Mouse (Mus musculus): ENCODE data around the gene Mark3. TPM values are rescaled to one million over a fixed set of nuclear protein-coding genes. Genes with fewer than 3 reads are reported as not detected.

Gene Mark3
- total RNA-seq, 2 experiments from 2014 or later: 139 to 153 TPM

DNA sequence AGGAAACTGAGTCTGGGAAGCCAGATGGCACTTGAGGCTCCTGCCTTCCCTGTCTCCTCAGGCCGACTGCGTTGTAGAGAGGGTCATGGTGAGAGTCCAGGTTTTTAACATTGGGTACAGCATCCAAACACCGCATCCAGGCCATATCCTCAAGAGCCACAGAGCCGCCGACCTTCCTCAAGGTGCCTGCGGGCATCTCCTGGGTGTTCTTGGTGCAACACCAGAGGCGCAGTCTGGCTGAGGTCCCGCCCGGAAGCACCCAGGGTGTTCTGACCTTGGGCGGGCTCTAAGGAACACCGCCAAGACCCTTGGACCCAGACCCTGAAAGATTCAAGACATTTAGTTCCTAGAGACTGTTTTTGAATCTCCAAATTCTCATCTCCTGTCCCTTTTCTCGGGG is 98.3 kb downstream of the Mark3 start:
- DNase-seq (ENCODE audit: low spot score in 2 of 2): no peak

DNA sequence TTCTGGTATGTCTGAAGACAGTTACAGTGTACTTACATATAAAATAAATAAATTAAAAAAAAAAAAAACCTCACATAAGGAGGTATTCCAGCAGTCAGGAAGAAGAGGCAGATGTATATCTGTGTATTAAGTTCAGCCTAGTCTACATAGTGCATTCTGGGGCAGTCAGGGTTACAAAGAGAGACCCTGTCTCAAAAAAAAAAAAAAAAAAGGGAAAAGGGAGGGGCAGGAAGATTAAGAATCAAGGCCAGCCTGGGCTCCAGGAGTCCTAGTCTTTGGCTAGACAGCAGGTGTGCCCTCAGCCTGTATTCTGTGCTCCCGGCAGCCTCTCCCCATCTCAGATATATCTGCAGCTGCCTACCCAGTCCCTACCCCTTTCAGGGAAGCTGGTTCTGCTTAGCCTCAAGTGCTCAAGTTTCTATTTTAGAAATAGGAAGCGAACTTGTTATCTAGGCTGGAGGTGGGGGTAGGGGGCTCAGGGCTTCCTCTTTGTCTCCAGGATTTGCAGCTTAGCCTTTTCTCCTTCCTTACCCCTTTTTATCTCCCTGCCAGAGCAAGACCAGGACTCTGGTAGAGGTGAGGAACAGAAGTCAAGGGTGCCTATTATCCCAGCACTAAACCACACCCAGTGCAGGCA is 100.6 kb downstream of the Mark3 start:
- no peak for DNase-seq (ENCODE audit: low spot score in 2 of 2)

DNA sequence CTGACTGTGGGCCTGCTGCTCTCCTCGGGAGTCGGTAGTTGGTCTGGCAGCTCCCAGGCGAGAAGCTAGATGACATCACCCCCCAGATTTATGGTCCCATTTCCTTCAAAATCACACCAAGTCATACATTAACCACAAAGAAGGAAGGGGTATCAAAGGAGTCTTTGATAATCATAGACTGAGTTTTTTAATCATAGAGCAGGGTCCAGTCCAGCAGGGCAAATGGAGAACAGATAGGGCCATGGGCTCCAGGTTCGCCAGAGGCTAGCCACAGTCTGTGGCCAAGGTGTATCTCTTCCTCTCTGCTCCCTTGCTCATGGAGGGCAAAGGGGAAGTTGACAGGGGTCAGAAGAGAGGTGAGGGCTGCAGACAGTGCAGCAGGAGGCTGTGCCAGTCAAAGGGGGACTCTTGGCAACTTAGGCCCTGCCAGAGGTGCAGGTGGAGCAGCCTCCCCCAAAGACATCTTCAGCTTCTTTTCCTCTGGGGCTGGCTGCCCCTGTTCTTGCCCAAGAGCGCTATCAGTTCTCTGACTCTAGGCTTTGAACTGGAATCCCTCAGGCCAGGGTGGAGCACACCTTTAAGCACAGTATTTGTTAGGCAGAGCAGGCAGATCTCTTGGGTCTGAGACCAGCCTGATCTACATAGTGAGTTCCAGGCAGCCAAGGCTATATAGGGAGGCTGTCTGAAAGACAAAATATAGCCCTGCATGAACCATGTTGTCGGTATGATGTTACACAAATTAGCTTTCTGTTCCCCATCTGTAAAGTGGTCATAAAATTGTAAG is 101.7 kb downstream of the Mark3 start:
- DNase-seq (ENCODE audit: low spot score in 2 of 2): no peak

DNA sequence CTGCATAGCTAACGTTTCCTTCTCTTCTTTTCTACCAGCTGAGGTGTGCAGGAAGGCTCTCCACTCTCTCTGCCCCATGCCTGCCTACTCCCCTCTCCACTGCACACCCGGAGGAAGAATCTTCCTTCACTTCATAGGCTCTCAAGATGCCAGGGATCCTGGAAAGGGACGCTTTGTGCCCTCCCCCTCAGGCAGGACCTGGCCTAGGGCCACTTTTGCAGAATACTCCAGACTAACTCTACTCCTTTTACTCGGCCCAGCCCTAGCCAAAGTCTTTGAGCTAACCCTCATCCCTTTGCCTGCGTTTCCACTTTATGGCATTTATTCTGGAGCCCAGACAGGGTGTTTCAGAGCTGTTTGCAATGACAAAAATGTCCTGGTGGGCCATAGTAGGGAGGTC is 103.1 kb downstream of the Mark3 start:
- peak in 1 of 2 experiments; percentile 59 for DNase-seq (ENCODE audit: low spot score in 2 of 2)

DNA sequence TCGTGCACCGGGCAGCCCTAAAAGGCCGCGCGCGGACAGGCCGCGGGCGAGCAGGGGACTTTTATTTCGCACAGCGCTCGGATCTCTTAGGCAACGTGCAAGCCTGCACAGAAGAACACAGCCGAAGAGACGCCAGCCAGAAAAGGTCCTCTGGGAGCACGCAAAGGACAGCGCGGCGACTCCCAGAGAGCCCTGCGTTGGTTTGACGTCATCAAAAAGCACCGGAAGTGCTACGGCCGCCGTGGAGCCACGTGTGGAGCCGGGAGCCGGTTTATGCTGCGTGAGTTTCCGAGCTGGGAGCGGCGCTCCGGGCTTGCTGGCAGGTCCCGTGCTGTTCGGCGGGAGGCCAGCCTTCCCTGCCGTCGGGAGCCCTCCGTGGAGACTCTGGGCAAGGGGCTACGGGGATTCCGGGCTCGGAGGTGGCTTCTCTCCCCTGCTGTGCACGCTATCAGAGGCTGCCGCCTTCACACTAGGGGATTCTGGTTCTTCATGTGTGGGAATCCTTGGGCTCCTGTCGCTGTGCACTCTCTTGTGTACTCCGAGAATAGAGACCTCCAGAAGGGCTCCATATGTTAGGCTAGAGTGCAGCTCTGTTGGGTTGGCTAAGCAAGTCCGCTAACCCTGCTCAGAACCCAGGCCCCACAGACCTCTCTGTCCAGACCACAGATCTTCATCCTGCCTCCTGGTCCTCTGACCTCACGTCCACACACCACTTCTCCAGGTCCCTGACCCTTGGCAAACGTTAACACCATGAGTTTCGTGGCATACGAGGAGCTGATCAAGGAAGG is 103.8 kb downstream of the Mark3 start, which contains the start of gene Trmt61a:
Gene Trmt61a, plus strand, starts transcription at position 224 of the 788 bp plus-strand sequence.
- peak; percentile 89 to 90 for DNase-seq (ENCODE audit: low spot score in 2 of 2)

DNA sequence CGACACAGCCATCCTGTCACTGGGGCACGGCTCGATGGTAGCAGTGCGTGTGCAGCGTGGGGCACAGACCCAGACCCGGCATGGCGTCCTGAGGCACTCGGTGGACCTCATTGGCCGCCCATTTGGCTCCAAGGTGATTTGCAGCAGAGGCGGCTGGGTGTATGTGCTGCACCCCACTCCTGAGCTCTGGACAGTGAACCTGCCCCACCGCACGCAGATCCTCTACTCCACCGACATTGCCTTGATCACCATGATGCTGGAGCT is 104.3 kb downstream of the Mark3 start:
- no peak for DNase-seq (ENCODE audit: low spot score in 2 of 2)

DNA sequence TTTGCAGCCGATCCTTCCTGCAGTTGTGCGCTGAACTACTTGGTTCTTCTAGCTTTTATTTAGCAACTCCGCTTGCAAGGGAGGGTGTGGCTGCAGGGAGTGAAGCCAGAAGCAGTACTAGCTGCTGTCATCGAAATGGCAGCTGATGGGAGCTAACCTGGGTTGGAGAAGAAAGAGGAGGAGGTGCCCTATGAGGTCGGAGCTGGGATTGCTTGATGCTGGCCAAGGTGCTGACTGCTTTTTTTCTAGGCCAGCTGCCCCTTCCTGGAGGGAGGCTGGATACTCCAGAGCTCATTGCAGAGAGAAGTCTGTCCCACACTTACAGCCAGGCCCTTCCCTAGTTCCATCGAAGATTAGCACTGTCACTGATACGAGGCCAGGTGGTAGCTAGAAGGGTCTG is 104.7 kb downstream of the Mark3 start:
- DNase-seq (ENCODE audit: low spot score in 2 of 2): no peak

DNA sequence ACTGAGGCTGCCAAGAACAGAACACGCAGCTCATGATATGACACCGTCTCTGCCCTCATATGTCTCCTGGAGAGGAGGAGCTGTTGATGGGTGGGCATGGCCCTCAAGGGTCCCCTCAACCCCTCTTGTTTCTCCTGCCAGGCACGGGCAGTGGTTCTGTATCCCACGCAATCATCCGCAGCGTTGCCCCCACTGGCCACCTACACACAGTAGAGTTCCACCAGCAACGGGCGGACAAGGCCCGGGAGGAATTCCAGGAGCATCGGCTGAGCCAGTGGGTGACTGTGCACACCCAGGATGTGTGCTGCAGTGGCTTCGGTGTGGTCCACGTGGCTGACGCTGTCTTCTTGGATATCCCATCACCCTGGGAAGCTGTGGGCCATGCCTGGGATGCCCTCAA is 106.3 kb downstream of the Mark3 start:
- no peak for DNase-seq (ENCODE audit: low spot score in 2 of 2)

DNA sequence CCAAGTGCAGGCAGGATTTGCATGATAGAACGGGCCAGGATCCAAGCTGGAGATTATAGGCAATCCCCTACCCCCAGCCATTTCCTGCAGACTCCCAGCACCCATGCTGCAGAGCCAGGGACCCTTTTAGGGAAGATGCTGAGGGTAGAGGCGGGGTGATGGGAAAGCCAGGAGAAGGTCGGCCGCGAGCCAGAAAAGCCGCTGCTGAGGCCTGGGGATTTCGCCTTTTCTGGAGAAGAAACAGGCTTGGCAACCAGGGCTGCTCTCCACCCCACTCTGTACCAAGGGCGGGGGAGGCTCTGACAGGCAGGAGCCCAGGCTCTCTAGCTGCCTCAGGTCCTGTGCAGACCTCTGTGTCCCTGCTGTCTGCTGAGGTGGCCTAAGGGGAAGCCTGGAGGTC is 107.0 kb downstream of the Mark3 start:
- no peak for DNase-seq (ENCODE audit: low spot score in 2 of 2)

DNA sequence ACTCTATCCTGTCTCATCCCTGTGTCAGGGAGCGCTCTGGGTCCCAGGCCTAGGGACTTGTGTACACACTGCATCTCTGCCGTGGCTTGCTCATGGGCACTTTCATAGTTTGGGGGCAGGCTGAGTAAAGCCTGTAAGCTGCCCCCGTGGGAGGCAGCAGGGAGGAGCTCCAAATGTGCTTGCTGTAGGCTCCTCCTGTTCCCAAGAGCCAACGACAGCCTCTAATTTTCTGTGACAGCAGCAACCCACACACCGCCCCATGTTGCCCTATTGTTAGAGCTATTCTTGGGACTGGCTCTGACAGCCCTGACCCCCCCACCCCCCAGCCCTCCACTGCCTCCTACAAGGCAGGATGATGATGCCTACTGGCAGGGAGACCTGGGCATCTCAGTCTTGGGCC is 107.7 kb downstream of the Mark3 start:
- DNase-seq (ENCODE audit: low spot score in 2 of 2): no peak

DNA sequence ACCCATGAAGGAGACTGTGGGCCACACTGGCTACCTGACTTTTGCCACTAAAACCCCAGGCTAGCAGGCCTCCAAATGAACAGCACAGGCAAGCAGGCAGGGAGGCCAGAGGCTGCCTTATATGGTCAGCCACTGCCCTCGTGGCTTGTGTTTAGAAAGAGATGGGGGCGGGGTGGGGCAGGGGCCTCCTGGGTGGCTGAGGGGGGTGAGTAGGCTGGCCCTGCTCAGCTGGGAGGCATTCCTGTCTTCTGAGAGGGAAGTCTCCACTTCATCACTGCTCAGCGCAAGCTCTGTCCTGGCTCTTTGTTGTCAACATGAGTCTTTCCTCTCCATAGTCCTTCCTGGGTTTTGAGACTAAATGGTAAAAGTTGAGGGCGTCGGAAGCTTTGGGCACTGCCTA is 108.5 kb downstream of the Mark3 start:
- no peak for DNase-seq (ENCODE audit: low spot score in 2 of 2)

DNA sequence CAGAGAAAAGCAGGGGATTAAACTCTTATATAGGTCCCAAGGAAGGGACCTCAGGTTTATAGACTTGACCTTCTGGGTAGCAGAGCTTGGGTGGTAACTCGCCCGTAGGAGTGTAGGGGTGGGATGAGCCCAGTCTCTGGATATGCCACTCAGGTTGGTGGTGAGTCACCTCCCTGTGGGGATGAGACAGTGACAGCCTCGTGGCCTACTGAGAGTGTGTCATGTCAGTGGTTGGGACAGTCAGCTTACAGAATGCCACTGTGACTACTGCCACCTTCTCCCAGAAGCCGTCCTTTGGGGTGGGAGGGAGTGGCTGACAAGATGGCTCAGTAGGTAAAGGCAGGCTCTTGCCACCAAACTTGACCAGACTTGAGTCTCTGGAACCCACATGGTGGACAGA is 112.1 kb downstream of the Mark3 start:
- DNase-seq (ENCODE audit: low spot score in 2 of 2): no peak

DNA sequence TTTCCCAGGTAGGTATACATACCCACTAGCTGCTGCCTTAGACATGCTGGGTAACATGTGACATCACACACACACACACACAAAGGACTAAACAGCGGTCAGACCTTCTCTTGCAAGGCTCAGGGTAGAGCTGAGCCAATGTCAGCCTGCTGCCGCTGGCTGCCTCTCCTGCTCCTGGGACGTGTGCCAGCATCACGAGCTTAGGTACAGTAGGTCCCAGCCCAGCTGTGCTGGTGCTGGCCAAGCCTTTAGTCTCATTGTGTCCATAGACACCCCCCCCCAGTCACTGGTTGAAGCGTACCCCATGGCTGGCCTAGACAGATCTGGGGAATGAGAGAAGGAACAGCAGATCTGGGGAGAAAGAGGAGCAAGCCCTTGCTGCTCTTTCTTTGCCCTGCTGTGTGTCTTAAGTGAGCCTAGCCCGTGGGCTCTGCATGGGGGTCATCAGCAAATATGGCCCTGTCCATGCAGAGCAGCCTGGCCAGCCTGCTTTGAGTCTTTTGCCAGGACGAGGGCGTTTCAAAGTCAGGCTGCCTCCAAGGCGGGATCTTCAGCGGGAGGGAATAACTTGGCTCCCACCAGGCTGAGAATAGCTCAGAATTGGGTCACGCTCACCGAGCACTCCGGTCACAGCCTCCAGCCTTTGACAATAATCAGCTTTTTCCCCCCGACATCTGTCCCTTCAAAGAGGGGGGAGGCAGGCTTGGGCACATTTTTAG is 113.2 kb downstream of the Mark3 start:
- peak; percentile 67 to 71 for DNase-seq (ENCODE audit: low spot score in 2 of 2)

DNA sequence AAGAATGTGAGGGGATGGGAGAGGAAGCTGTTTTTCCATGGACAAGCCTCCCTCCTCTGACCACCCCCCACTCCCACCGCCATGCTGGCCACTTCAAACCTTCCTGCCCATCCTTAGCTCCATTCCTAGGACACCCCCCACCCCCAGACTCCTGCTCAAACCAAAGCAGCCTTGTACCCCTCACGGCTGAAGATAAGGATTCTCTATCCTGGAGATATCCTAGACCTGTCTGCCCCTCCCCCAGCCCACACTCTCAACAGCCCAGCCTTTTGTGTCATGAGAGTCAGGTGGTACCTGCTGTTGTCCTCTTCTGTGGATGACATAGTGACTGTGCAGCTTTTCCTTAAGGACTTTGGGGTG is 113.7 kb downstream of the Mark3 start:
- no peak for DNase-seq (ENCODE audit: low spot score in 2 of 2)

DNA sequence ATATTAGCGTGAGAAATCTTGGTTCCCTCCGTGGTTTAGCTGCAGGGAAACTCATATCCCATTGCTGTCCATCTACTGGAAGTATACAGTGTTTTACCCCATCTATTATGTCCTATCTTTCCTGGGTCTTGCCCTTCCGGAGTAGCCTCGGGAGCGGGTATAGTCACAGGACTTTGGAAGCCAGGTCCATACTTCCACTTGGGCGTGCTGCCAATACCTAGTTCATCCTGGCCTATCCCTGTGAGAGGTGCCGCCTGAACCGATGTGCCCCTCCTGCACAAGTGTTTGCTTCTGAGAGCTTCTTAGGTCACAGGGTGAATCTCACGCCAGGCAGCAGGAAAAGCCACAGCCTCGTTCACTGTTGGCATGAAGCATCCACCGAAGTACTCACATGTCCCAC is 115.1 kb downstream of the Mark3 start:
- DNase-seq (ENCODE audit: low spot score in 2 of 2): no peak

DNA sequence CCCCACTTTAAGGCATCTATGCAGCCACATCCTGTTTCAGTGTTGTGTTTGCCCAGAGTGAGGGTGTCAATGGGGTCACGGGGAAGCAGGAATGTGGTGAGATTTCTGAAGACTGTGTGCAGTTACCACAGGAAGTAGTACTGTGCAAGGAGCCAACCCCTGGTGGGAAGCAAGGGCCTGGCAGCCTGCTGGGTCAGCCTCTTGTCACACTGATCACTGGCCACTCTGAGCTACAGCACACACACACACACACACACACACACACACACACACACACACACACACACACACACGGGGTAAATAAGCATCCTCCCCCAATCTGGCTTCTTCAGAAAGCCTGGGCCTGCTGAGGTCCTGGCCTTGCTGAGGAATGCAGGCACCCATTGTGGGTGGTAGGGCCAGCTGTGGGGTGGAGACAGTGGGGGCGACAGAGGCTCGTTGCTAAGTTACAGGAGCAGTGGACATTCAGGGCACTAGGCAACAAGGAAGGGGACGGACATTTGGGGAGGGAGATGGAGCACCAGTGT is 117.1 kb downstream of the Mark3 start:
- peak; percentile 55 to 56 for DNase-seq (ENCODE audit: low spot score in 2 of 2)

DNA sequence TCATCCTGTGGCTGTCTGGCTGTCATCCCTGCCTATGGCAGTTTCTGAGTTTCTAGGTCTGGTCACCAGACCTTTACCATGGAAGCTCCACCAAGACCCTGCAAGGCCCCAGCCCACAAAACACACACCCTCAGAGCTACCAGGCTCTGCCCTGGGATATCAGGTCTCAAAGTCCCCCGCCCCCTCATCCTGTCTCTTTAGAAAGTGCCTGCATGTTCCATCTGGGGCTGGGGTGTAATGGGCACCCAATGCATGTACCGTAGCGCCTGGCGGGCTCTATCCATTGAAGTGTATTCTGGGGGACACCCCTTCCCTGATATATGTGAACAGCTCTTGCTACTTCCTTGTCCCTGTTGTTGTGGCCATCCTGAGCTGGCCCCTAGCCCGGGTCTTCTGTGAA is 118.6 kb downstream of the Mark3 start:
- DNase-seq (ENCODE audit: low spot score in 2 of 2): no peak

DNA sequence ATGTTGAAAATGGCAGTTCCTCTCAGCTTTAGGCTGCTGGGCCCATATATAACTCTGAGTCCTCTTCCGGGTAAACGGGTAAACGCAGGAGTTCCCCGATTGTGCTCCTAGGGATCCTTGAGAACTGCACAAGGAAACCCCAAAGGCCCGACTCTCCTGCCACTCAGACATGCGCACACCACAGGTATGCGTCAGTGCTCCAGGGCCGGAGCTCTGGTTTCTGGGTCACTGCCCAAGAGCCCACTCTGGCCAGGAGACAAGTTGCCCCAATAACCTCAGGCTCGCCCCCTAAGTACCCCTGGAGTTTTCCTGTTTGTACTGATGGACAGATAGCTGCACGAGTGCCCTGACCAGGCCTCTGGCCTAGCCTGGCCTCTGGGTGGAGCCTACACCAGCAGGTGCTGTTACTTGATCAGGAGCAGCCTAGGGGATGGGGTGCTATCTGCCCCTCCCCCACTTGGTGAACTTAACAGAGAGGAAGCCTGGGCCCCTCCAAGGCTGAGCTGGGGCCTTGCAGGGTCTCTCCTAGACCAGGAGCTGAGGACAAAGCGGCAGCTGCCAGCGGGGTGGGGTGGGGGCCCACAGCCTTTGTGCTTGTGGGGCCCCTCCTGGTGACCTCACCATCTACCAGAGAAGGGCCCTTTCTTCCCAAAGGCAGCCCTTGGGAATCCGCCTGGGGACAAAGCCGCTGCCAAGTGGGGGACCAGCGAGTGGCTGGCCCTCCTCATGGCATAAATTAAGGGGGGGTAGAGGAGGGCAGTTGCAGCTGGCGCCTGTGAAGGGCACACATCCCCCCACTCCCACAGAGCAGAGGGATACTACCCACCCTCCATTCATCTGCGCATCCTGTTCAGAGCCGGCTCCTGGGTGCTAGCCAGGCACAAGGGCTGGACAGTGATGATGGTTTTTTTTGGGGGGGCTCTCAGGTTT is 119.3 kb downstream of the Mark3 start:
- peak; percentile 78 to 84 for DNase-seq (ENCODE audit: low spot score in 2 of 2)

DNA sequence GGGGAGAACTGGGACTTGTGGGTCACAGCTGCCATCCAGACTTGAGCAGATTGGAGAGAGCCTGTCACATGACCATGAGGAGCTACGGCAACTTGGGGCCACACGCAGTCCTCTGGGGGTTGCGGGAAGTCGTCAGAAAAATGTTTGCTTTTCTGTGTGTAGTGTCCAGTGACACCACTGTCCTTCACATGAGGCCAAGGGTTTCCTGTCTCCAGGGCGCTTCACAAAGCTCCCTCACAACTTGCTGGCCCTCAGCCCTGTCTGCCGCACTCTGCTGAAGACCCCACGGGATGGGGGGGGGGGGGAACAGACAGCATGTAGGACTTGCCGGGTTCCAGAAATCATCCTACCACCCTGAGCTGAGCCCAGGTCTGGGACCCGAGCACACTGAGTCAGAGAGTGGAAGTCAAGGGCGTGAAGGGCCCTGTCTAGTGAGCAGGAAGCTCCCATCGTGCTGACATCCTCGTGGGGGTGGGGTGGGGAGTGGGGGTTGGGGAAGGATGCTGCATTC is 120.0 kb downstream of the Mark3 start:
- peak in 1 of 2 experiments; percentile 67 for DNase-seq (ENCODE audit: low spot score in 2 of 2)
